Mouse (Mus musculus): ENCODE results near the gene Atp1a1.

GRCm38 (mm10) chr3:101596686-101597085, 7.8 kb downstream of the Atp1a1 start:
- TF ChIP-seq POLR2A (IDR thresholded peaks at IDR 0.05; ENCODE audit: borderline replicate concordance, control insufficient read depth, low read depth, low read length) (no peak), CTCF (IDR thresholded peaks at IDR 0.05; ENCODE audit: control insufficient read depth, insufficient read depth, low read length) (no peak)

All from bone marrow, adult 2 months (tissue).